Mouse (Mus musculus) spleen, postnatal 14 days (tissue): ENCODE measurements around the gene Slc8a3.

Source experiments
- DNase-seq, 2 experiments: peaks; one replicate each; pipeline ENCODE4 v3.0.0; 2021 to 2022; ENCODE audit warnings: low spot score in 2 of 2

Slc8a3 gene

GRCm38 (mm10) chr12:81237158-81237557 lies 95.8 kb downstream of the Slc8a3 start:
- no peak for DNase-seq

GRCm38 (mm10) chr12:81235456-81236330 lies 97.3 kb downstream of the Slc8a3 start:
- no peak for DNase-seq

GRCm38 (mm10) chr12:81233746-81234380 lies 99.1 kb downstream of the Slc8a3 start:
- DNase-seq, result no peak

DNA sequence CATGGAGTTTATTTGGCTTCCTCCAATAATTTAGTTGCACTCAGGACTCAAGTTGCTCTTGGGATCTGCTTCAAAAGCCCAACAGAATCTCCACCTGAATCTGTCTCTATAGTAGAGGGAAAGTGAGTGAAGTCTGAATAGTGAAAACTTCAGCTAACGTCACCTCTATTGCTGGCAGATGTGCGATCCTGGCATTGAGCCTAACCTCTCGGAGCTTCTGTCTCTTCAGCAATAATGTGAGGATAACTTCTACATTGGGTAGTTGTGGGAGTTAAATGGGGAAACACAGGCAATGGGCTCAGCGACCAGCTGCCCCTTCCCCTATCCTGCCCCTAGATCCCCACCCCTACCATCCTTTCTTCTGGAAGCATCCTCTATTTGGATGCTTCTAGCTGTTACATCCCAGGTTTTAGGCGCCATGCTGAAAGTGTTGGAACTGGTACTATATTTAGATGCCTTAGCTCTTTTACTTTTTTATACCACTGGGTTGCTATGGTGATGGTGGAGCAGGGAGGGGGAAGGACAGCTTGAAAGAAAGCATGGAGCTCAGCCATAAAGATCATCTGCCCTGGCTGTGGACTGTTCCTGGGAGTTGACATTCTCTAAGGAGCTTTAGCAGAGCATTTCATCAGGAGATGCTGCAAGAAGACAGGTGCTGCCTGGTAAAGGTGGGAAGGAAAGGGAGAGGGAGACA lies 105.1 kb downstream of the Slc8a3 start:
- no peak for DNase-seq

- no peak for DNase-seq
Observed at GRCm38 (mm10) chr12:81226590-81226989, 106.4 kb downstream of the Slc8a3 start.

GRCm38 (mm10) chr12:81225966-81226577 lies 106.9 kb downstream of the Slc8a3 start:
- no peak for DNase-seq

- DNase-seq, result no peak
Observed at GRCm38 (mm10) chr12:81224843-81225242, 108.1 kb downstream of the Slc8a3 start.

DNA sequence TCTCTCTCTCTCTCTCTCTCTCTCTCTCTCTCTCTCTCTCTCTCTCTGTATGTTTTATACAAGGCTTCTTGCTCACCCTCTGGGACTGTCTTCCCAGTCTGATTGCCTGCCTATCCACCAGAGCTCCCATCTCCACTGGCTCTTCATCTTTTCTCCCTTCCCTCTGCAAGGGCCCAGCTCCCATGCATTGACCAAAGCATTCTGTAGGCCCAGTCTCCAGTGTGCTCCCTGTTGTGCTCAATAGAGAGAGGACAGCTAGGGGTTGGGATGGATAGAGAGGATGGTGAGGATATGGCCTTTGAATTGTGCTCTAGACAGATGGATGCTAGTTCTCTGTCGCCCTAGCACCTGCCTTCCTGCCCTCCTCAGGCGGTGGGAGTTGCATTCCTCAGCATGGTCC lies 109.7 kb downstream of the Slc8a3 start:
- no peak for DNase-seq

GRCm38 (mm10) chr12:81219339-81219738 lies 113.6 kb downstream of the Slc8a3 start:
- DNase-seq, result no peak

DNA sequence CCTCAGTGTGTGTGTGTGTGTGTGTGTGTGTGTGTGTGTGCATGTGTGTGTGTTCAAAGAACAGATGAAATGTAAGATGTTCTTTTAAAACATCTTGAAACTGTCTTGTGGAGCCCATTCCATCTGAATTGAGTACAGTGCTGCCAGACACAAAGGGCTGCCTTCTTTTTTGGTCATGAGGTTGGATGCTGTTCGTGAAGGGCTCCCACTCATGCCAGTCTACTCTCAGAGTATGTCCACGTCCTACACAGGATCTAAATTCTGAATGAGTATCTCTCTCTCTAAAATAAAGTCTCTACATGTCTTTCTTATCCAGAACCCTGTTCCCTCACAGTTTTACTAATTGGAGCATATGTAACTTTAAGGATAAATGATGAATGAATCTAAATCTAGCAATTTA lies 124.4 kb downstream of the Slc8a3 start:
- no peak for DNase-seq

DNA sequence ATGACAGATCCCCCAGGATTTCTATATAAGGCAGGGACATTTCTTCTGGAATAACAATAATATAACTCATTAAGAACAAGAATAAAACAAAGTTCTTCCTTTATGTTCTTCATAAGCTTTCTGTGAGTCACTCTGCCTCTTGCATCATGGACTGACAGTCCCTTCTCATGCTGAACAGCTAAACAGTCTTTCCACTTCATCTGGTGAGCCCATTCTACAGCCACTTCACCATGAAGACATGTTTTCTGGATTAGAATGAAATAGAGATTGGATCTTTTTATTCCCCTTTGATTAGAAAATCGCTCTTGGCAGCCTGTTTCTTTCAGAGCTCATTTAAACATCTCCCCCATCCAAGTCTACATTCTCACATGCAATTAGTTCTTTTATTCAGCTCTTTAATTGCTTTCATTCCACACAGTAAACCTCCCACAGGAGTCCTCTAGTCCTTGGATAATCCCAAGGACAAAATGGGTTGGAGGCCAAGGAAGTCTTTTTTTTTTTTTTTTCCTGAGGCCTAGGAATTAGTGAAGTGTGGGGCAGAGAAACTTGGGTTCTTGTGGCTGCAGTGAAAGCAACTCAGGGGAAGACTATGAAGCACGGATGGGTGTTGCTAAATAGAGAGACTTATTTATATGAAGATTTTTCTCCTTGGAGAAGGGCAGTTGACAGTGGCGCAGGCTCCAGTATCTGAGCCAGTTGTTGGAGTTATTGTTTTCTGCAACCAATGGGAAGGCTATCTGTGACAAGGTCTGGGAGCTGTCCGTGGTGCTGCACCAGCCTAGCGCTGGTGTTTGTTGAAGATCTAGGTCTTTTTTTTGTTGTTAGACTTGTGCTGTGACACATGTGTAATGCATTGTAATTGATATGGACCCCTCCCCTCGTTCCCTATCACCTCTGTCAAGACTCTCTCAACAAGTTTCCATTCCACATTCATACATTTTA lies 127.1 kb downstream of the Slc8a3 start:
- DNase-seq, result no peak

- no peak for DNase-seq
Observed at GRCm38 (mm10) chr12:81203226-81203625, 129.8 kb downstream of the Slc8a3 start.

GRCm38 (mm10) chr12:81199280-81199955 lies 133.6 kb downstream of the Slc8a3 start:
- DNase-seq, result no peak

DNA sequence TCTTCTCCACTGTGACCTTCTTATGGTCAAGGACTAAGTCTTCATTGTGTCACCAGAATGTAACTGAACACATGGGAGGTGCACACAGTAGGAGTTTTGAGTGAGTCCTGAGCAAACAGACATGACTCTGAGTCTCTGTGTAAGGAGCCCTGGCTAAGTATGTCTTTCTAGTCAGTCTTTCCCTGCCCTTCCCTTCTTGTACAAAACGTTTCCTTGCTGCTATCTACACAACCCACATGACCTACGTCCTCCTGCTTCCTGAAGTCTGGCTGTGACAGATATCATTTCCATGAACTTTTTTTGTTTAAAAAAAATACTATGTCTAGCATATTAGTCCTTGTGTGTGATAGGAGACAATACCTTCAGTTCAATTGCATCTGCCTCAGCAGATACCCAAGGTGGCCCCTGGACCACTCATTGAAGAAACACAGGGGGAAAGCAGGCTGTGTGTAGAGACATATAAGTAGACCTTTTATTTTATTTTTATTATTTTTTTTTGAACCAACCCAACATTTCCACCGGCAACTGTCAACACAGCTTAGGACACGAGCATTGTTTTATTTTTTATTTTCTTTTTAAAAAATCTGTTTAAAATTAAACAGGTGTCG lies 135.4 kb downstream of the Slc8a3 start:
- no peak for DNase-seq

DNA sequence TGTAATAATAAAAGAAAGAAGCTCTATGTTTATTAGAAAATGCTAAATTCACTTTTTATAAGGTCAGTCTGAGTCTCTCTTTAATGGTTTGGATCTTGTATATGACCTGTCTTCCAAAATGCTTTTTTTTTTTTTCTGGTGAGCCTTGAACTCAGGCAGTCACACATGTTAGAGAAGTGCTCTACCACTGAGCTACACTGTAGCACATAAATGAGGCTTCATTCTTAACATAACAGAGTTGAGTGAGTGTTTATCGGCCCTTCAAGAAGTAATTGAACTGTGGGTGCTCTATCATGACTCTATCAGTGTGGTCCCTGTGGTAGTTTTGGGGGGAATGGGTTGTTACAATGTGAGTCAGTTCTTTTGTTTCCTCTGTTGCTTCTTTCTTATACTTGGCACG lies 139.0 kb downstream of the Slc8a3 start:
- no peak for DNase-seq

GRCm38 (mm10) chr12:81189636-81190035 lies 143.3 kb downstream of the Slc8a3 start:
- DNase-seq, result no peak

GRCm38 (mm10) chr12:81188996-81189395 lies 144.0 kb downstream of the Slc8a3 start:
- DNase-seq, result no peak

DNA sequence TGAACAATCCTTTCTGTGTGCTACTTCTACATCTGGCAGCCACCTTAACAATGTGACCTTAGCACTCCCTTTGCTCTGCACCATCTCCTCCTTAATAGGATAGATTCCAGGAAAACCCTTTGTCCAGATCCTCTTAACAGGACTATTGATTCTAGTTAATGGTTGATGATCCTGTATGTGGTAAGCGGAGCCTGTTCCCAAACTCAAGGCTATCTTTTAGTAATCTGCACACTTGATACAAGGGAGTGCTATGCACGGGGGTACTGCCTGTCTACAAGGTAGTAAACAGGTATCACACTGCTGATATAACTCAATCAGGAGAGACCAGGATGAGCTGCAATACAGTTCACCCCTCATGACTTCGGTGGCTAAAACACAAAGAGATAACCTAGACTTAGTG lies 144.6 kb downstream of the Slc8a3 start:
- DNase-seq, result no peak

DNA sequence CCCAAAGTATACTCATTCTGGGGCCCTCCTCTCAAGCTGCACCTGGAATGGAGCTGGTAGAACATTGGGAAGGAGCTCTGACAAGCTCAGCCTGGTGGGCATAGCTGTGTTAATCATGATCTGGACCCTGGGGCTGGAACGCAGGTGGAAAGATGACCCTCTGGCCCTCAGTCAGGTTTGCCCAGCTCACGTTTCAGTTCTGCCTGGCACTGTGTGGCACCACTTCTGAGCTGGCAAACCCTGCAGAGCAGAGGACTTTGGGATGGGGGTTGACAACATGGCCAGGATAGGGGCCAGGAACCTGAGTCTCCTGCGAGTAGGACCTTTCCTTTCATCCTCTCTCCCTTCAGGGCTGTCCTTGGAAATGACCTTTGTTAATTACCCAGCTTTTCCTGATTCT lies 146.3 kb downstream of the Slc8a3 start:
- DNase-seq, result no peak

DNA sequence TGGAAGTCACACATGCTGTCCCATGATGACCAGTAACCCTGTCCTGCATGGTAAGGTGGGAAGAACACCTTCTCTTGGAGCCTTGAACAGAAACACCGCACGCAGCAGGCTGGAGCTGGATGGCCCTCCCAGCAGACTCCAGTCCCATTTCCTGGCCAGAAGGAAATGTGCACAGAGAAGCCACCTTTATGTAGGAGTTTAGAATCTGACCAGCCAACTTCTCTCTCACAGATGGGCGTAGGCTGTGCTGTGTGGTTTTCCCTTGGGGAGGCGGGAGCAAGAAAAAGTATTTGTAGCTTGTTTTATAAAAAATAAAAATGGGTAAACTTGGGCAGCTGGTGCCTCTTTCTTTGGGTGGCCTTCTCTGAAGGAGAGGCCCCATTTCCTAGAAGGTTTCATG lies 146.9 kb downstream of the Slc8a3 start:
- DNase-seq, result no peak
